Comparison of ENCODE assay signal across 8 mouse cellular contexts in the genomic region with DNA sequence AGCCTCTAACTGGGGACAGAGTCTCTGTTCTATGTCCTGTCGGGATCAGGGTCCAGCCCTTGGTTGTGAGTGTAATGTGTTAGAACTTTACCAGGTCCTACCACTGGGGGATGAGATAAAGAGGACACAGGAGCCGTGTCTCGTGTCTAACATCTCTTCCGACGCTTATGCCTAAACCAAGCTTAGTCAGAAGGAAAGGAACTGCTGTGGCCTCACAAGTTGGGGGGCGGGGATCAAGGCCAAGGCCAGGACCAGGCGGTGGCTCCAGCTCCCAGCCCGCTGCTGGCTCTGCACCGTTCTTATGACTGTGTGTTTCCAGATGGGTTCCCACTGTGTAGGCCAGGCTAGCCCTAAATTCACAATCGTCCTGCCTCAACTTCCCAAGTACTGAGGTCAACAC. TPM values are rescaled to one million over a fixed set of nuclear protein-coding genes. Genes with fewer than 3 reads are reported as not detected.
DNase-seq lines count a peak whose midpoint lies in the region; ATAC-seq and TF ChIP-seq lines count a peak whose summit lies in the region.

No protein-coding gene starts in this region.

- intact Hi-C loops in heart, postnatal 10 days (cut with DNase I): loop anchor here (2.0 kb wide), 1 partner anchor 18 kb away; no protein-coding TSS in a partner anchor

- in situ Hi-C loops in CH12.LX (cut with MboI; ENCODE audit: low pct_ligation_motif_present, low pct_unique_long_range_greater_than_20kb, low sequenced_read_pairs): no loop called here

- no peak for TF ChIP-seq POLR2A in CH12.LX (IDR thresholded peaks at IDR 0.05; ENCODE audit: low read depth, low read length)

- H3K4me3 ChIP-seq in heart, embryonic 15.5 days: no peak overlapping the region
- H3K4me3 ChIP-seq in CH12.LX (replicated peaks in 1 of 3; ENCODE audit: low read depth in 2 of 3, low read length in 2 of 3, poor library complexity in 1 of 3): peak overlapping the region in 1 of 3 experiments; percentile 26
- H3K4me3 ChIP-seq in embryonic facial prominence, embryonic 14.5 days (ENCODE audit: low read depth, low read length): no peak overlapping the region
- no peak overlapping the region for H3K4me3 ChIP-seq in liver, embryonic 14.5 days (ENCODE audit: insufficient read depth in 1 of 2, low read depth in 2 of 2, low read length in 2 of 2)

- peak; percentile 69; the same call in 1 of the 2 replicates for TF ChIP-seq EP300 in CH12.LX (IDR thresholded peaks at IDR 0.05; ENCODE audit: low read length)
- no peak for TF ChIP-seq EP300 in liver, embryonic 14.5 days (IDR thresholded peaks at IDR 0.05; ENCODE audit: low read depth)

- WGBS in heart, embryonic 15.5 days: 51% methylated on average over 10 of the region's 10 CpGs
- WGBS in embryonic facial prominence, embryonic 14.5 days: 81% methylated on average over 10 of the region's 10 CpGs
- 31% methylated on average over 10 of the region's 10 CpGs for WGBS in liver, embryonic 14.5 days (ENCODE audit: insufficient replicate concordance)

- H3K4me2 ChIP-seq in heart, embryonic 15.5 days: peak overlapping the region; percentile 53; the same call in 1 of the 2 replicates
- peak overlapping the region; percentile 90; the same call in 1 of the 2 replicates for H3K4me2 ChIP-seq in CH12.LX (ENCODE audit: insufficient read depth, low read depth, poor library complexity, severe bottlenecking)
- H3K4me2 ChIP-seq in embryonic facial prominence, embryonic 14.5 days (ENCODE audit: low read depth, low read length): no peak overlapping the region
- H3K4me2 ChIP-seq in liver, embryonic 14.5 days (ENCODE audit: low read depth): no peak overlapping the region

- no peak for DNase-seq in heart, postnatal 10 days
- DNase-seq in CH12.LX (ENCODE audit: extremely low read depth): peak; percentile 88
- no peak for DNase-seq in embryonic facial prominence, embryonic 14.5 days (ENCODE audit: low spot score)
- no peak for DNase-seq in liver, embryonic 14.5 days (ENCODE audit: low read depth in 3 of 3, low spot score in 3 of 3)
- no peak for DNase-seq in embryo, embryonic 10 days (ENCODE audit: low spot score)
- no peak for DNase-seq in cerebellum, postnatal 36 days
- DNase-seq in kidney, postnatal 10 days: no peak

- no peak overlapping the region for H3K9ac ChIP-seq in heart, embryonic 15.5 days
- no peak overlapping the region for H3K9ac ChIP-seq in CH12.LX (ENCODE audit: insufficient read depth, low read depth)
- no peak overlapping the region for H3K9ac ChIP-seq in embryonic facial prominence, embryonic 14.5 days (ENCODE audit: low read depth, low read length)
- H3K9ac ChIP-seq in liver, embryonic 14.5 days (replicated peaks): no peak overlapping the region

- H3K79me2 ChIP-seq in CH12.LX (replicated peaks; ENCODE audit: control insufficient read depth, extremely low read depth, insufficient read depth, poor library complexity, severe bottlenecking): peaks cover 8% of the 10 kb centered on the region

- TF ChIP-seq CTCF in CH12.LX (conservative IDR thresholded peaks at IDR 0.05 in 1 of 2, IDR thresholded peaks at IDR 0.05 in 1 of 2; ENCODE audit: low read depth in 2 of 2, low read length in 2 of 2): peak in 1 of 2 experiments; percentile 41; a peak in 2 of 4 replicates
- peak; percentile 21; the same call in 1 of the 2 replicates for TF ChIP-seq CTCF in liver, embryonic 14.5 days (IDR thresholded peaks at IDR 0.05; ENCODE audit: low read depth)

- dilution Hi-C loops in CH12.LX (cut with MboI; ENCODE audit: extremely low pct_ligation_motif_present, extremely low pct_unique_long_range_greater_than_20kb, low sequenced_read_pairs): no loop called here

- TF ChIP-seq RAD21 in CH12.LX (IDR thresholded peaks at IDR 0.05; ENCODE audit: low read depth, low read length): peak; percentile 20

- ATAC-seq in heart, embryonic 15.5 days (replicated peaks; ENCODE audit: insufficient number of reproducible peaks, insufficient read depth, low FRiP score, low read depth): no peak
- ATAC-seq in embryonic facial prominence, embryonic 14.5 days (ENCODE audit: low read depth): no peak
- no peak for ATAC-seq in liver, embryonic 14.5 days (ENCODE audit: insufficient read depth)

- H3K36me3 ChIP-seq in heart, embryonic 15.5 days: peaks cover 19% of the 10 kb centered on the region
- peaks cover 18 to 41% of the 10 kb centered on the region in 2 experiments for H3K36me3 ChIP-seq in CH12.LX (replicated peaks in 1 of 2; ENCODE audit: control insufficient read depth in 1 of 2, insufficient read depth in 1 of 2, low read length in 1 of 2)
- H3K36me3 ChIP-seq in embryonic facial prominence, embryonic 14.5 days (ENCODE audit: control insufficient read depth, insufficient read depth, low read length): peaks cover 23% of the 10 kb centered on the region
- H3K36me3 ChIP-seq in liver, embryonic 14.5 days (replicated peaks; ENCODE audit: control insufficient read depth, insufficient read depth, low read depth): peaks cover 22% of the 10 kb centered on the region

- H3K4me1 ChIP-seq in heart, embryonic 15.5 days (replicated peaks): peaks cover 84% of the 10 kb centered on the region
- peaks cover 43 to 80% of the 10 kb centered on the region in 2 experiments for H3K4me1 ChIP-seq in CH12.LX (ENCODE audit: control insufficient read depth in 1 of 2, insufficient read depth in 2 of 2)
- H3K4me1 ChIP-seq in embryonic facial prominence, embryonic 14.5 days (ENCODE audit: control insufficient read depth, insufficient read depth, low read length): peaks cover 41% of the 10 kb centered on the region
- peaks cover 53 to 69% of the 10 kb centered on the region in 2 experiments for H3K4me1 ChIP-seq in liver, embryonic 14.5 days (replicated peaks; ENCODE audit: control insufficient read depth in 2 of 2, insufficient read depth in 2 of 2, low read length in 1 of 2)

- H3K27ac ChIP-seq in heart, embryonic 15.5 days: peak overlapping the region; percentile 96
- peak overlapping the region; percentile 79 for H3K27ac ChIP-seq in CH12.LX (ENCODE audit: insufficient read depth, low read depth)
- 0 out of 2 replicates have a peak overlapping the region, but pooled peaks have one; percentile 86 for H3K27ac ChIP-seq in embryonic facial prominence, embryonic 14.5 days (replicated peaks; ENCODE audit: low read depth, low read length)
- H3K27ac ChIP-seq in liver, embryonic 14.5 days: no peak overlapping the region

- no peaks in the 10 kb centered on the region for H3K9me3 ChIP-seq in heart, embryonic 15.5 days (replicated peaks)
- H3K9me3 ChIP-seq in CH12.LX (replicated peaks; ENCODE audit: low read length): no peaks in the 10 kb centered on the region
- no peaks in the 10 kb centered on the region for H3K9me3 ChIP-seq in embryonic facial prominence, embryonic 14.5 days (ENCODE audit: control insufficient read depth, low read length)
- H3K9me3 ChIP-seq in liver, embryonic 14.5 days (ENCODE audit: control insufficient read depth, low read length): no peaks in the 10 kb centered on the region

- no peaks in the 10 kb centered on the region for H3K27me3 ChIP-seq in heart, embryonic 15.5 days
- no peaks in the 10 kb centered on the region for H3K27me3 ChIP-seq in CH12.LX (replicated peaks)
- H3K27me3 ChIP-seq in embryonic facial prominence, embryonic 14.5 days (replicated peaks; ENCODE audit: control insufficient read depth, insufficient read depth, low read length): no peaks in the 10 kb centered on the region
- H3K27me3 ChIP-seq in liver, embryonic 14.5 days (ENCODE audit: control insufficient read depth, insufficient read depth, low read length): no peaks in the 10 kb centered on the region

TF ChIP-seq in CH12.LX, 34 proteins besides CTCF, POLR2A, EP300 and RAD21:
- TF ChIP-seq ZNF384 (IDR thresholded peaks at IDR 0.05; ENCODE audit: low read depth, low read length) (no peak), TCF12 (IDR thresholded peaks at IDR 0.05; ENCODE audit: low read depth, low read length) (peak; percentile 60), ETS1 (conservative IDR thresholded peaks at IDR 0.05; ENCODE audit: low read depth, low read length) (peak; percentile 76; the same call in 1 of the 2 replicates), BHLHE40 (IDR thresholded peaks at IDR 0.05; ENCODE audit: low read depth, low read length) (peak; percentile 94), NRF1 (IDR thresholded peaks at IDR 0.05; ENCODE audit: low read depth, low read length) (no peak), MYC (IDR thresholded peaks at IDR 0.05; ENCODE audit: low read depth, low read length) (no peak), JUN (IDR thresholded peaks at IDR 0.05; ENCODE audit: insufficient read depth, low read depth, low read length) (peak; percentile 55), SMC3 (IDR thresholded peaks at IDR 0.05; ENCODE audit: low read depth, low read length) (peak; percentile 41), CHD2 (IDR thresholded peaks at IDR 0.05; ENCODE audit: low read length) (peak; percentile 64; the same call in 1 of the 2 replicates), ZMIZ1 (IDR thresholded peaks at IDR 0.05; ENCODE audit: low read depth, low read length) (no peak), JUND (conservative IDR thresholded peaks at IDR 0.05; ENCODE audit: low read depth, low read length) (0 out of 2 replicates have a peak, but pooled peaks have one; percentile 32), IRF4 (IDR thresholded peaks at IDR 0.05; ENCODE audit: low read depth, low read length) (peak; percentile 94), MEF2A (IDR thresholded peaks at IDR 0.05; ENCODE audit: borderline replicate concordance, low read depth, low read length) (peak; percentile 55; the same call in 1 of the 2 replicates)

RNA-seq across cellular contexts. Expression of gene Vps37b, which starts 19.2 kb away (rescaled TPM):
- polyA plus RNA-seq in heart, embryonic 15.5 days (2015; fragmentation: Nextera tagmentation; extraction: Ambion mirVana): 49.9 and 56.0 TPM in 2 replicates
- 10 to 100 TPM; 38.0 to 46.7 TPM for total RNA-seq in heart, postnatal 10 days (2021)
- 8.3 and 8.7 TPM in 2 replicates for total RNA-seq in CH12.LX (2012; rRNA removed)
- 10.2 and 10.6 TPM in 2 replicates for total RNA-seq in CH12.LX (2014; rRNA removed)
- polyA plus RNA-seq in CH12.LX (2012; ENCODE audit: insufficient read length, low read depth): 23.5 and 24.7 TPM in 2 replicates
- 30.4 and 31.7 TPM in 2 replicates for polyA plus RNA-seq in embryonic facial prominence, embryonic 14.5 days (2014; fragmentation: Nextera tagmentation; extraction: Ambion mirVana)
- polyA plus RNA-seq in liver, embryonic 14.5 days (2012; rRNA removed): 11.3 and 11.5 TPM in 2 replicates
- polyA plus RNA-seq in liver, embryonic 14.5 days (2014; fragmentation: Nextera tagmentation; extraction: Ambion mirVana): 8.8 and 12.6 TPM in 2 replicates

RNA-seq across cellular contexts. Expression of gene Hip1r, which starts 39.5 kb away (rescaled TPM):
- 6.6 and 9.7 TPM in 2 replicates for polyA plus RNA-seq in heart, embryonic 15.5 days (2015; fragmentation: Nextera tagmentation; extraction: Ambion mirVana)
- 10 to 100 TPM; 26.1 to 41.6 TPM for total RNA-seq in heart, postnatal 10 days (2021)
- total RNA-seq in CH12.LX (2012; rRNA removed) (48.4 and 49.8 TPM in 2 replicates), CH12.LX (2014; rRNA removed) (26.1 and 28.3 TPM in 2 replicates)
- polyA plus RNA-seq in CH12.LX (2012; ENCODE audit: insufficient read length, low read depth): 42.1 and 44.7 TPM in 2 replicates
- polyA plus RNA-seq in embryonic facial prominence, embryonic 14.5 days (2014; fragmentation: Nextera tagmentation; extraction: Ambion mirVana): 7.5 and 8.4 TPM in 2 replicates
- 6.4 and 7.6 TPM in 2 replicates for polyA plus RNA-seq in liver, embryonic 14.5 days (2012; rRNA removed)
- 6.2 and 7.2 TPM in 2 replicates for polyA plus RNA-seq in liver, embryonic 14.5 days (2014; fragmentation: Nextera tagmentation; extraction: Ambion mirVana)

Comparison
In these comparisons a context has a peak if more than half of its experiments do, and no peak if none do; other contexts are left out.
1. H3K4me2 ChIP-seq: peak in heart, embryonic 15.5 days (single experiment) and CH12.LX (single experiment); none in embryonic facial prominence, embryonic 14.5 days (single experiment) and liver, embryonic 14.5 days (single experiment).